Mouse (Mus musculus): Measurements from ENCODE around the gene Gm9774.

Gene Gm9774

DNA sequence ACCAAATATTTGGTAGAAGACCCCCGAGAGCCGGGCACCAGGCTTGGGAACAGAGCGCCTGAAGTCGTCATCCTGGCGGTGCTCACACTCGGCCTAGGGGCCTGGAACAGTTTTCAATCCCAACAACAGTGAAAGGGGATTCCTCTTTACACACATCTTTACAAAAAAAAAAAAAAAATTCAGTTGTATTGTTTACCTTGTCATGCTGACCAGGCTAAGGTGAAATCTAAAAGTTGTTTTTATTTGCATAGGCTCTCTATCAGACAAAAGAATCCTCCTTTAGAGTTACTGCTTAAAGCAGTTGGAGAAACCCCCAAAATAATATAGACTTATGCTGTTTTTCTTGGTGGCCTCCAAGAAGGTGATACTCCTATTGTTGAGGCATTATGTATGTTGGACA lies at the start of gene Gm9774:
TSS of gene Gm9774 (minus strand) at position 101 of the 400 bp plus-strand sequence.
- DNase-seq: no peak

DNA sequence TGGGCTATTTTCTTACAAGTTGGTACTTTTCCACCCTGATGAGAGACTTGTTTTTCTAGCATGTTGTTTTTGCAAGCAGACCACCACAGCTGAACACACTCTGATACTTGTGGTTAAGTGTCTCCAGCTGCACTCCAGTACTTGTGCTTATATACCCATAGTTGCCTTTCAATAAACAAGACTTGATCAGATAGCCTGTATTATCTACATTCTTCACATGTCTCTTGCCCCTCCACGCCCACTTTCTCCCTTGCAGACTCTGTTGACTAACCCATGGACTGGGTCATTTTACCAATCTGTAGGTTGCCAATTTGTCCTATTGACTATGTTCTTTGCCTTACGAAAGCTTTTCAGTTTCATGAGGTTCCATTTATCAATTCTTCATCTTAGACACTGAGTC lies 40.9 kb upstream of the Gm9774 start:
- no peak for DNase-seq

DNA sequence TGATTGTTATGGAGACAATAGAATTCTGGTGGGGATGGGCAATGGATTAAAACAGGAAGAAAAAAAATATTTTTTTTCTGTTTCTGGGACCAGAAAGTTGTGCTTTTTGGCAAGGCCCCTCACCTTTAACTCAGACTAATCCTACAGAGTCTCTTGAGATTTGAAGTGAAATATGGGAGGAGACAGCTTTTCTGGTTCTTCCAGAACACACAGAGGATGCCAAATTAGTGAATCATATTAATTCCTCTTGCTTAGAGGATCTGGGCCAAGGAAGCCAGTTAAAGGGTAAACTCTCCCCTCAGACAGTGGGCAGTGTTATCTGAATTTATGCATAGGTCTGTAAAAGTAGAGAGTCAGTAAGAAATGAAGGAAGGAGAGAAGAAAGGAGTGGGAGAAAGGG lies 38.2 kb upstream of the Gm9774 start:
- no peak for DNase-seq

DNA sequence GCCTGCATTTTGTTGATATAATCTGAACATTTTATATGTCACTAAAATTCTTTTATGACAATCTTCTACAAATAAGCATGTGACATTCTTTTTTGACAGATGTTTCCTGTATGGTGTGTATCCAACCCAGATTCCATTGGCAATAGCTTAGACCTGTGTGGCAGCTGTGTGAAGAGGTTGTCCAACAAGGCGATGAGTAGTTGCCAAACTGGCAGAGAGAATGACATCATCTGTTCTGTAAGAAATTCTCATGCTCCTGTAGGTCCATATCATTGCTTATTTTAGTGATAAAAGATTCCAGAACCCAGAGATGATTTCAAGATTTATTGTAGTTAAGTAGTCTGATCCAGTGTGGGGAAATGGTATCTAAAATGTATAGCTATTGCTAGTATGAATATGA lies 37.4 kb upstream of the Gm9774 start:
- DNase-seq: no peak

- no peak for DNase-seq
Observed at GRCm38 (mm10) chr3:92458620-92459019, 29.4 kb upstream of the Gm9774 start, which contains the start of gene Sprr3. TSS of gene Sprr3 (minus strand) at chr3:92458720.

DNA sequence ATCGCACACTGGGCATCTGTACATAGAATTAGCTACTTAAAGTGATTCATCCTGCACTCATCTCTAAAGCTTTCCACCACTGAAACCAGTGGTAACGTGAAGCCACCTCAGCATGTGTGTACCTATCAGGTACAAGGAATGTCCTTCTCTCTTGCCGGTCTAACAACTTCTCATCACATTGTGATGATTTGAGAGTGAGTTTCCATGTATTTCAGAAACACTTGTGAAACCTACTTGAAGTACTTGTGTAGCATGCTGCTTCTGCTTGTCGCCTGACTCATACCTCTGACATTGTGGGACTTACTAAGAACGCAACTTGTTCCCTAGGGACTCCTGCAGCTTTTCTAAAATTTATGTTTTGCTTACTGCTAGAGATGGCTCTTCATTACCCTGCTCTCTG lies 25.9 kb upstream of the Gm9774 start:
- DNase-seq: no peak

DNA sequence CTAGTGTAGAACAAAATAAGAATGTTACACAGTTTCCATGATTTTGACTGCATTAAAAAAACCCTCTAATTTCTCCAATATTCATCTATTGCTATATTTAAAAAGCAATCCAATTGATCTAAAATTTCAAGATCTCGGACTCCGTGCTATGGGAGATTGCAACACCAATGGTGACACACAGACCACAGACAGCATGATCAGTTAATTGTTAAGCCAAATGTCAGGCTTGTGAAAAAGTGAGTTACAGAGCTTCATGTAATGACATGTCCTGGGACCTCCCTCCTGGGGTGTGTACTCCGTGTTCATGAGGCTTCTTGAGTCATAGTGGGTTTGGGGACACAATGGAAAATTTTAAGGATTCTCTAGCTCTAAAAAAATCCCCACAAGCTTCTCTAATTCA lies 11.0 kb upstream of the Gm9774 start:
- DNase-seq: no peak

DNA sequence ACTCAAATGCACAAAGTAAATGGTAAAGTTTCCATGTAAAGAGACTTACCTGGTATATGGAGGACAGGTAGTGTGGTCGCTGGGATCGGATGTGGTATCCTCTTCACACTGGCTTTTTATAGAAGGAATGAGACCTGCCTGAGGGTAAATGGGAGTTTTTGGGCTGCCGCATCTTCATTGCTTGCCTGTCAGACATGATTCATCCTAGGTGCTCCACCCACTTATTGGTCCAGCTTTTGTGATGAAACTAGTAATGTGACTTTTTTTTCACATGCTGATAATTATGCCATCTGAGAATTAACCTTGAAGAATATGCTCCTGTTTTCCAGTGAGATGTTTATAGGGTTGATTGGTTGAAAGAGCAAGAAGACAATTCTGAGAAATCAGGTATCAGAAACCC lies 9.5 kb upstream of the Gm9774 start, which contains the start of gene Sprr1b:
TSS of gene Sprr1b (minus strand) at position 101 of the 400 bp plus-strand sequence.
- DNase-seq: no peak

DNA sequence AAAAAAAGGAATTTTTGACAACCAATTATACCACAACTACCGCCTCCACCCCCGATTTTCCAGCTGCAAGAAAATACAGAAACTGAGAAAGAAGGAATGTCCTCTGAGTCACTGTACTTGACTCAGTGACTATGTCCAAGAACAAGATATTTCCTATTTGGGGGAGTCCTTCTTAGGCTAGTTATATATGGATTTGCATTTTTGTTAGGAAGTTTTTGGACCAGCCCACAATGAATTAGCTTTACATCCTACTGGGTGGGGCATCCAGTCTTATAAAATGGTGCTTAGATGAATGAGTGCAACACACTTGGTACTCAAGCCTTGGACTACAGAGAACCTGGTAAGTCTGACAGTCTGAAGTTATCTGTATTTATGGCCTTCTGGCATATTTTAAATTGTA lies 3.1 kb upstream of the Gm9774 start, which contains the start of gene Sprr2k:
TSS of gene Sprr2k (plus strand) at position 301 of the 400 bp plus-strand sequence.
- DNase-seq: no peak

- no peak for DNase-seq
Observed at GRCm38 (mm10) chr3:92417782-92418181, 11.4 kb downstream of the Gm9774 start, which contains the start of gene Sprr2j-ps. TSS of gene Sprr2j-ps (plus strand) at chr3:92418082.

GRCm38 (mm10) chr3:92407691-92408090 lies 21.5 kb downstream of the Gm9774 start, which contains the start of gene Sprr2i:
TSS of gene Sprr2i (plus strand) at chr3:92407991.
- no peak for DNase-seq

DNA sequence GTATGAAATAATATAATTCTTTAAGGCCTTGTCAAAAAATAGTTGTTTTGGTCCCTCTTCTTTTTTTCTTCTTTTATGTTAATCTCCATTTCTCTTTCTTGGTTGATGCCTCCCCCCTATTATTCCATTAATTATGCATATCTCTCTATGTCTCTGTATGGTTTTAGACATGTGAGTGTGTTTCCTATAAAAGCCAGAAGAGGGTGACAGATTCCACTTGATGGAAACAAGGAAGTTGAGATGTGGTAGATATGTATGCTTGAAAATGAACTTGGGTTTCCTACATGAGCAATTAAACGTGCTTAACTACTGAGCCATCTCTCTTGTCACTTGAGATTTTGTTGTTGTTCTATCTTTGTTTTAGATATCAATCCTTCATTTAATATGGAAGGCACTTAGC lies 34.9 kb downstream of the Gm9774 start:
- DNase-seq: no peak

- no peak for DNase-seq
Observed at GRCm38 (mm10) chr3:92385385-92385784, 43.8 kb downstream of the Gm9774 start, which contains the start of gene Sprr2h. TSS of gene Sprr2h (plus strand) at chr3:92385685.

Measured in cerebellum, postnatal 36 days (tissue).